Mouse (Mus musculus): ENCODE data around the gene 1700025B11Rik.

- no peak for TF ChIP-seq CTCF (IDR thresholded peaks at IDR 0.05; ENCODE audit: low read depth, low read length)
- TF ChIP-seq POLR2AphosphoS5 (IDR thresholded peaks at IDR 0.05; ENCODE audit: insufficient replicate concordance, low read depth, low read length), result no peak
These were observed 20.0 kb upstream of the 1700025B11Rik start for GRCm38 (mm10) chr15:77581681-77582080.

Measured in G1E (cell line).